Mouse (Mus musculus): ENCODE results near the gene Shank2. TPM values are rescaled to one million over a fixed set of nuclear protein-coding genes. Genes with fewer than 3 reads are reported as not detected.

Shank2 gene
- polyA plus RNA-seq, 1 experiment from 2014 or later: 0.39 TPM

DNA sequence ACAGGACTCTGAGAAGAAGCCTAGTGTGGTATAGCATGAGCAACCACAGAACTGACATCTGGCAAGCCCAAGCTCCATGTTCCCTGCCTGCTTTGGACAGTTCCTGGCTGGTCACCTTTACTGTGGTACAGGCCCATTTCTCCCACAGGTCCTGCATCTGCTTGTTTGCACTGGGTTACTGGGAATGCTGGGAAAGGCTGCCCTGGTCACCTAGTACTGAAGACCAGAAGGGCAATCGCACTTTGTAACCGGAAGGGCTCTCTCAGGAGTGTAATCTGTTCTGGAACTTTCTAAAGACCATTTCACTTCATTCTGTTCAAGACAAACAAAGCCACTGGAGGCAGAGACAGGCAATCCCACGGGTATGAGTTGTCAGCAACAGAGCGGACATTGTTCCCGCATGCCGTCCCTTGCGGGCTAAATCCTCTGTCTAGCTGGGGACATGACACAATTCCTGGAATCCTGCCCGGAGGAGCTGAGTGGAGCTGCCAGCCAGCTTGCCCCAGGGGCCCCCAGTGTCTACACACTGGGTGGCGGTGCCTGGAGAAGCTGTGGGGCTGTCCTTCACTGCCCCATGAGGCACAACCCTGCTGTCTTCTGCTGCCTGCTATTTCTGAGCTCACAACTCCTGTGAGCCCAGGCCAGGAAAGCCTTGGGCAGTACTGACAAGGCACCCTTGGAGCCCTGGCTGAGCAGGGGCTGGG, 36.4 kb downstream of the Shank2 start:
- WGBS: 82% methylated on average over 9 of the region's 9 CpGs
- Histone ChIP-seq H3K36me3 (no peaks in the 10 kb centered on the region), H3K9me3 (replicated peaks) (no peaks in the 10 kb centered on the region), H3K4me3 (no peak overlapping the region), H3K27me3 (ENCODE audit: low read depth, poor library complexity, severe bottlenecking) (no peaks in the 10 kb centered on the region), H3K27ac (no peak overlapping the region), H3K4me1 (0 out of 2 replicates have a peak, but pooled peaks cover 2% of the 10 kb centered on the region)
- no peak for DNase-seq (ENCODE audit: low spot score)

DNA sequence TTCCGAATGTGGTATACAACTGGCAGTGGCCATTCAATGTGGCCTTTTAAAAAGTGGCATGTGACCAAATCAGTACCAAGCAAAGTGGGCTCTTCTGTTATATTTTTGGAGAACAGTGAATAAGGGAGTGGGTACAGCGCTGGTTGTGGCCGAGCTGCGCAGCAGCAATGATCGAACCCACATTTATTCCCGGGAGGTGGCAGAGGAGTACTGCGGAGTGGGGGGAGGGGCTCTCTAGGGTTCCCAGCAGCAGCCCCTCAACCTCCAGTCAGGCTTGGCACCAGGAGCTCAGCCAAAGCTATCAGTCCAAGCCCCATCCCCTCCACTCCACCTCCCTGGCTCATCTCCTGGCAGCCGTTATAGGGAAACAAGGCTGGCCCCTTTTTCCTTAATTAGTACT, 37.0 kb downstream of the Shank2 start:
- no peaks in the 10 kb centered on the region for H3K9me3 ChIP-seq (replicated peaks)
- WGBS: 82% methylated on average over 8 of the region's 8 CpGs
- H3K36me3 ChIP-seq: no peaks in the 10 kb centered on the region
- H3K4me1 ChIP-seq: 0 out of 2 replicates have a peak, but pooled peaks cover 2% of the 10 kb centered on the region
- no peak overlapping the region for H3K27ac ChIP-seq
- no peak overlapping the region for H3K4me3 ChIP-seq
- H3K27me3 ChIP-seq (ENCODE audit: low read depth, poor library complexity, severe bottlenecking): no peaks in the 10 kb centered on the region
- DNase-seq (ENCODE audit: low spot score): no peak

DNA sequence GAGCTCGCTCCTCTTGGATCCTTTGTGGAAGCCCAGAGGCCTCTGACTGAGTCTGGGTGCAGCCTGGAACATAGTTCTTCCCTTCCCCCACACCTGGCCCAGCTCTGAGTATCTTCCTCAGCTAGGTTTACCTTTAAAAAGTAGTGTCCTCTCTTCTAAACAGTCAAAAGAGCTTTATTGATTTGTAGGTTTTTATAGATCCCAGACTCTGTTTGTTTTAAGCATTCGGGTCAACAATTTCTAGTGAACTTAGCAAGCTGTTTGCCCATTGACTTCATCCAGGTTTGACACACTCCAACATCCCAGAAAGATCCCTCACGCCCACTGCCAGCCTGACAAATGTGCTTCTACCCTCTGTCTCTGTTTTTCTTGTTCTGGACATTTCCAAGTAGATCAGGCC, 38.6 kb downstream of the Shank2 start:
- Histone ChIP-seq H3K27ac (no peak overlapping the region), H3K4me3 (no peak overlapping the region), H3K4me1 (0 out of 2 replicates have a peak, but pooled peaks cover 2% of the 10 kb centered on the region), H3K27me3 (ENCODE audit: low read depth, poor library complexity, severe bottlenecking) (no peaks in the 10 kb centered on the region), H3K36me3 (no peaks in the 10 kb centered on the region), H3K9me3 (replicated peaks) (no peaks in the 10 kb centered on the region)
- DNase-seq (ENCODE audit: low spot score): no peak
- 69% methylated on average over 3 of the region's 3 CpGs for WGBS

DNA sequence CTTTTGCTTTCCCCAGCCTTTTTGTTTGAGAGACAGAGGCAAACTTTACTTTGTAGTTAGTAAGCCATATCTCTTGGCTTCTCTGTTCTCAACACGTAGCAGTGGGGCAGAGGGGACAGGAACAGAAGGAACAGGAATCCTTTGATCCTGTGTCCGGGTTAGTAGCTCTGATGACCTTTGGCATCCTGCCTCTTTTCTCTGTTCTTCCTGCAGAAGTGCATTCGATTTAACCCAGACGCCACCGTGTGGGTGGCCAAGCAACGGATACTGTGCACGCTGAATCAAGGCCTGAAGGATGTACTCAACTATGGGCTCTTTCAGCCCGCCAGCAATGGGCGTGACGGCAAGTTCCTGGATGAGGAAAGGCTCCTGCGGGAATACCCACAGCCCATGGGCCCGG, 50.3 kb downstream of the Shank2 start:
- H3K27me3 ChIP-seq (ENCODE audit: low read depth, poor library complexity, severe bottlenecking): no peaks in the 10 kb centered on the region

DNA sequence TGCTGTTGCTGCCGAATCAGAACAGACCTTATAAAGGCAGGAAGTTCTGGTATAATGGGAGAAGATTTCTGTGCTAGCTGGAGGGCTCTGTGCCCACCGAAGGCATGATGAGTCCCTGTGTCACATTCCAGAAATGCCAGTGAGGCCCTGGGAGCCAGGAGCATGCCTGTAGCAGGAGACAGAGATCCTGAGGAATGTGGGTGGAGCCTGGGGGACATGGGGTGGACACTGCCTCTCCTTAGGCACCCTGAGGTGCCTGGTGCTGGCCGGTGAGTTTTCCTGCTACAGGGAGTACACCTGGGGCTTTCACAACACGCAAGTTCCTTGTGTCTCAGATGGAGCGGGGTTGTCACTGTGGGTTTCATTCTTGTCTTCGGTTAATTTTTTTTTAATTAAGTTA, 53.5 kb downstream of the Shank2 start:
- no peaks in the 10 kb centered on the region for H3K36me3 ChIP-seq
- no peaks in the 10 kb centered on the region for H3K9me3 ChIP-seq (replicated peaks)
- peaks cover 9% of the 10 kb centered on the region for H3K4me1 ChIP-seq
- H3K4me3 ChIP-seq: no peak overlapping the region
- 66% methylated on average over 6 of the region's 6 CpGs for WGBS
- H3K27me3 ChIP-seq (ENCODE audit: low read depth, poor library complexity, severe bottlenecking): no peaks in the 10 kb centered on the region
- DNase-seq (ENCODE audit: low spot score): no peak
- H3K27ac ChIP-seq: no peak overlapping the region

More for the DNA sequence above, 50.3 kb downstream of the Shank2 start:
- H3K27ac ChIP-seq: no peak overlapping the region
- DNase-seq (ENCODE audit: low spot score): peak; percentile 35
- H3K9me3 ChIP-seq (replicated peaks): no peaks in the 10 kb centered on the region
- 6% methylated on average over 12 of the region's 12 CpGs for WGBS
- no peak overlapping the region for H3K4me3 ChIP-seq
- no peaks in the 10 kb centered on the region for H3K36me3 ChIP-seq
- H3K4me1 ChIP-seq: peaks cover 9% of the 10 kb centered on the region

DNA sequence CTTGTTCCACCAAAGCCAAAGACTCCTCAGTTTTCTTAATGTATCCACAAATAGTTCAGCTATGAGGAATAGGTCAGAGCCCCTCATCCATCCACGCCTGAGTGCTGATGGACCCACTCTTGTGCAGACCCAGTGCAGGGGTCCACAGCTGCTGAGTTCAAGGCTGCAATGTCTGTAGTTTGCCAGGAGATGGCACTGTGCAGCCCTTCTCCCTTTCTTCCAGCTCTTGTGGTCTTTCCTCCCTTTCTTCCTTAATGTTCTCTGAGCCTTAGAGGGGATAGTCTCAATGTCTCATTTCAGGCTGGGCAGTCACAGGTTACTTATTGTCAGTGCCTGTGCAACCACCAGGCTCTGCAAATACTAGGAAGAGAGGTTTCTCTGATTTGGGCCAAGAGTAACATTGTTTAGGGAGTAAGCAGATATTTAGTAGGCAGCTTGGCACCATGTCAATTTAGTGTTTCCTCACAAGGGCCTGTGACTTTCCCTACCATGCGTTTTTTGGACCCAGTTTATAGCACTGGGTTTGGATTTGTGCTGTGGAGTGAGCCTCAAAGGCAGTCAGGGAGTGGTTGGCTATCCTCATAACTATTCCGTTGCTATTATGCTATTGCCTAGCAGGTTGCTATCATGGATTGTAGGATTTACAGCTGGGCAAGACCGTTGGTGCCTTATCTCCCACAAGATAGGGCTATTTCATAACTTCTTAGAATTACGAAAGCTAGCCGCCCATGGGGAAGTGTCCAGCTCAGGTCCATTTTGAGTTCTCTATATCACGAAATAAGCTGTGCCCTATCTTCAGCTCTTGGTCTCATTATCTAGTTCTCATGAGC, 54.2 kb downstream of the Shank2 start:
- 74% methylated on average over 7 of the region's 7 CpGs for WGBS
- H3K36me3 ChIP-seq: no peaks in the 10 kb centered on the region
- H3K9me3 ChIP-seq (replicated peaks): no peaks in the 10 kb centered on the region
- peaks cover 9% of the 10 kb centered on the region for H3K4me1 ChIP-seq
- no peak overlapping the region for H3K4me3 ChIP-seq
- no peak overlapping the region for H3K27ac ChIP-seq
- no peaks in the 10 kb centered on the region for H3K27me3 ChIP-seq (ENCODE audit: low read depth, poor library complexity, severe bottlenecking)
- peak; percentile 56 for DNase-seq (ENCODE audit: low spot score)

DNA sequence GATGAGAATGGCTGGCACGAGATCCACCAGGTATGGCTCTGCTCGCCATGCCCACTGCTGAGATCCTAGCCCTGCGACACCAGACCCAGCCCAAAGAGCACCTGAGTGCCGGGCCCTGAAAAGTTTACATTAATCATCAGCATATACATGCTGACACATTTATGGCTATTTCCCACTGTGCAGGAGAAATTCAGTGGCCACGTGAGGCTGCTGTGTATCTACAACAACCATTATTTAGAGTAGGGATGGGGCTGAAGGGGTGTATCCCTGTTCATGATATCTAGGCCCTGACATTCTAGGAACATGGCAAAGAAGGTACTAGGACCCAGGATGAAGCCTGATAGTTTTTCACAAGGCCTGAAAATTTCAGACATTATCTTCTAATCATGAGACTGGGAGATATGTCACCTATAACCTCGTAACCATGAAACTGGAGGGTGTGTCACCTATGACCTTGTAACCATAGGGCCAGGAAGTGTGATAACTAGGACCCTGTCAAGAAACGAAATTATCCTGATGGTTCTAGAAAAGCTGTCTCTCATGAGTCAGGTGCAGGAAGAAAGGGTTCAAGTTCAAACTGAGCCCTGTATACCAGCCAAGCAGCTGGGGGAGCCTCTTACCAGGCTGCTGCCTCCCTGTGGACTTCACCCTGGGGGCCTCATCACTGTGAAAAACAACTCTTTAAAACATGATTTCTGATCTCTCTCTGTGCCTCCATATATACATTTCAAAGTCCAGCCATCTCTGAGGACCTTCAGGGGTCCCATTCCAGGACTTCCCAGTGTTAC, 68.6 kb downstream of the Shank2 start:
- Histone ChIP-seq H3K27me3 (ENCODE audit: low read depth, poor library complexity, severe bottlenecking) (no peaks in the 10 kb centered on the region), H3K9me3 (replicated peaks) (no peaks in the 10 kb centered on the region), H3K4me1 (peaks cover 6% of the 10 kb centered on the region), H3K4me3 (no peak overlapping the region), H3K27ac (no peak overlapping the region), H3K36me3 (no peaks in the 10 kb centered on the region)
- WGBS: 81% methylated on average over 7 of the region's 7 CpGs
- DNase-seq (ENCODE audit: low spot score): no peak

DNA sequence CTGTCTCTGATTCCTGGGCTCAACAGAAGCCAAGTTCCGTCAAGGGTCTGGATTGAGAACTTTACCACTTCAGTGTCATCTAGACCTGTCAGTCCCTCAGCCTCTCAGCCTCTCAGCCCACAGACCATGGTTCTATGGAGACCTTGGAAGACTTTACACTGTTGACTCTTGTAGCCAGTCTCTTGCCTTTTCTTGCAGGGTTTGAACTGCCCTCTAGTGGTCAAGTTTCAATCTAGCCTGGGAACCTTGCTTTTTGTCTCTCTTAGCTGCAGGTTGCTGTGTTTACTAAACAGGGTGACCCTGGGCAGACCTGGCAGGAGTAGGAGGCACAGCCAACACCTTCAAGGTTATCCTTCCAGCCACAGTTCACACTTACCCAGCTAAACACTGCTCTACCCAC, 70.5 kb downstream of the Shank2 start:
- Histone ChIP-seq H3K9me3 (replicated peaks) (no peaks in the 10 kb centered on the region), H3K4me1 (no peaks in the 10 kb centered on the region), H3K27ac (no peak overlapping the region), H3K27me3 (ENCODE audit: low read depth, poor library complexity, severe bottlenecking) (no peaks in the 10 kb centered on the region), H3K36me3 (no peaks in the 10 kb centered on the region), H3K4me3 (no peak overlapping the region)
- WGBS: 47% methylated on average over 1 of the region's 1 CpGs
- DNase-seq (ENCODE audit: low spot score): no peak

DNA sequence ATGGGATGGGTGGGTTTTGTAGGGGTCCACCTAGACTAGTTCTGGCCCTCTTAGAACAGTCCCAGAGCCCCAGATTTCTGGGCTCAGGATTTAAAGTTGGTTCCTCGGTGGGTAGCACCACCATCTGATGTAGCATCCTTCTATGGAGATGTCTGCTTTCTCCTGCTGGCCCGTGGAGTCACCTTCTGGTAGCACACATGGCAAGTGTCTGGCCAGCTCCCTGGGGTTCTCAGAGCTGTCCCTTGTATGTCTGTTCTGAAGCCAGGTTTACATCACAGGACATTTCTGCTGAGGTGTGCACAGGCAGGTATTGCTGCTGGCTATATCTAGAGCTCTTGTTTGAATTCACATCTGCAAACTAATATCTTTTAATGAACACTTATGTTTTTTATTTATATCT, 71.1 kb downstream of the Shank2 start:
- no peak for DNase-seq (ENCODE audit: low spot score)
- Histone ChIP-seq H3K36me3 (no peaks in the 10 kb centered on the region), H3K27ac (no peak overlapping the region), H3K4me1 (no peaks in the 10 kb centered on the region), H3K9me3 (replicated peaks) (no peaks in the 10 kb centered on the region), H3K27me3 (ENCODE audit: low read depth, poor library complexity, severe bottlenecking) (no peaks in the 10 kb centered on the region), H3K4me3 (no peak overlapping the region)
- WGBS: 86% methylated on average over 2 of the region's 2 CpGs

DNA sequence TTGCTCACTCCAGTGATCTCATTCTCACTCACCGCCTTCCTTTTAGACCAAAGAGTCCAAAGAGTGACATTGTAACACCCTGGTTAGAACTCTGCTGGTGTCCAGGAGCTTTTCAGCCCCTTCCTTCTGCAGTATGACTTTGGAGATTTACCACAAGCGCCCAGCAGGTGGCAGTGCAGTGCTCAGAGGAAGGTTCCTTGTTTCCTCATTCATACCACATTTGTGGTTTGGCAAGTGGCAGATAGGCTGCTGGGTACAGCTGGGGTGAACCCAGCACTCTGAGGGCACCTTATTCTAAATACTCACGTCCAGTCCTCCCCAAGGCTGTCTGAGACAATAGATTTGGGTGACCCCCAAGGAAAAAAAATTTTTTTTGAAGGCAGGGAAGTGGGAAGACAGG, 73.0 kb downstream of the Shank2 start:
- no peak overlapping the region for H3K27ac ChIP-seq
- 29% methylated on average over 3 of the region's 3 CpGs for WGBS
- no peaks in the 10 kb centered on the region for H3K9me3 ChIP-seq (replicated peaks)
- H3K27me3 ChIP-seq (ENCODE audit: low read depth, poor library complexity, severe bottlenecking): no peaks in the 10 kb centered on the region
- H3K4me3 ChIP-seq: no peak overlapping the region
- H3K4me1 ChIP-seq: no peaks in the 10 kb centered on the region
- DNase-seq (ENCODE audit: low spot score): peak; percentile 76
- no peaks in the 10 kb centered on the region for H3K36me3 ChIP-seq

DNA sequence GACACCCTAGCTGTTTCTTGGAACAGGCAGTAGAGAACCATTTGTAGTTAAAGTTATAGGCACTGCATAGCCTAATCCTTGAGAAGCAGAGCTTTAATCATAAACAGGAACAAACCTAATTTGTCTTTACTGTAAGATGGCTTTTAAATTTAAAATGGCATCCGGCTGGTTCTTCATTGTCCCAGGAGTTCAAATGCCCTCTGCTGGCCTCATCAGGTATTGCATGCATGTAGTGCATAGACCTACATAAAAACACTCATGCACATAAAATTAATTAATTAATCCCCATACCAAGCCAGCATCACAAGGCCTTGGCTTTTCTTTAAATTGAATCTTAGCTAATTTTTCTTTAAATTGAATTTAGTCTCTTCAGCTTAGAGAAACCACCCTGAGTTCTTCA, 76.9 kb downstream of the Shank2 start:
- Histone ChIP-seq H3K27ac (no peak overlapping the region), H3K36me3 (no peaks in the 10 kb centered on the region), H3K9me3 (replicated peaks) (no peaks in the 10 kb centered on the region), H3K4me1 (no peaks in the 10 kb centered on the region), H3K27me3 (ENCODE audit: low read depth, poor library complexity, severe bottlenecking) (no peaks in the 10 kb centered on the region), H3K4me3 (no peak overlapping the region)
- WGBS: 84% methylated on average over 1 of the region's 1 CpGs
- DNase-seq (ENCODE audit: low spot score): peak; percentile 68

DNA sequence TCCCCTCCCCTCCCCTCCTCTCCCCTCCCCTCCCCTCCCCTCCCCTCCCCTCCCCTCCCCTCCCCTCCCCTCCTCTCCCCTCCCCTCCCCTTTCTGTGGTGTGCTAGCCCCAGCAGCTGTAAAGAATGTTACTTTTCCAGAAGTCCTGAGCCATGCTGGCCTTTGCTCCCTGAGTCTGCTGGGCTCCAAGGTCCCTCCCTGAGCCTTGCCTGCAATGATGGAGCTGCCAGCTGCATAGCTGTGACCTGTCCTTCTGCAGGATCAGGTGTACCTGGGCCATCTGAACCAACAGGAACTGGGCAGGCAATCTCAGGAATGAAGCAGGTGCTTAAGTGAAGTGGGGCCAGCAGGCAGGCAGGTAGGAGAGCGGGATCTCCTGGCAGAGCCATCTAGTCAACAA, 78.1 kb downstream of the Shank2 start:
- WGBS: 100% methylated on average over 1 of the region's 1 CpGs
- DNase-seq (ENCODE audit: low spot score): no peak
- H3K4me1 ChIP-seq: no peaks in the 10 kb centered on the region
- no peaks in the 10 kb centered on the region for H3K27me3 ChIP-seq (ENCODE audit: low read depth, poor library complexity, severe bottlenecking)
- no peak overlapping the region for H3K27ac ChIP-seq
- H3K4me3 ChIP-seq: no peak overlapping the region
- H3K9me3 ChIP-seq (replicated peaks): no peaks in the 10 kb centered on the region
- H3K36me3 ChIP-seq: no peaks in the 10 kb centered on the region

DNA sequence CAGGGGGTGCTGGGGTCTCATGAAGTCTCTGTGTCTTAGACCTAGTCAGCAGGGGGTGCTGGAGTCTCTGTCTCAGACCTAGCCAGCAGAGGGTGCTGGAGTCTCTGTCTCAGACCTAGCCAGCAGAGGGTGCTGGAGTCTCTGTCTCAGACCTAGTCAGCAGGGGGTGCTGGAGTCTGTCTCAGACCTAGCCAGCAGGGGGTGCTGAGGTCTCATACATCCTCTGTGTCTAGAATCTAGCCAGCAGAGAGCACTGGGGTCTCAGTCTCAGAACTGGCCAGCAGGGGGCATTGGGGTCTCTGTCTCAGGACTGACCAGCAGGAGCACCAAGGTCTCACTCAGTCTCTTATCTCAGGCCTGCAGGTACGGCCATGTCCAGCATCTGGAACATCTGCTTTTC, 79.7 kb downstream of the Shank2 start:
- Histone ChIP-seq H3K4me3 (no peak overlapping the region), H3K27ac (no peak overlapping the region), H3K9me3 (replicated peaks) (no peaks in the 10 kb centered on the region), H3K36me3 (no peaks in the 10 kb centered on the region), H3K27me3 (ENCODE audit: low read depth, poor library complexity, severe bottlenecking) (no peaks in the 10 kb centered on the region), H3K4me1 (no peaks in the 10 kb centered on the region)
- 88% methylated on average over 1 of the region's 1 CpGs for WGBS
- DNase-seq (ENCODE audit: low spot score): no peak
